ENCODE assay signal across 9 mouse cellular contexts in genomic region chr14:51082599-51083581, GRCm38 (mm10). TPM values are rescaled to one million over a fixed set of nuclear protein-coding genes. Genes with fewer than 3 reads are reported as not detected.
DNase-seq lines count a peak whose midpoint lies in the region; ATAC-seq lines count a peak whose summit lies in the region.
"Had no signal": no experiment of that assay in that cellular context is flagged by ENCODE, and none has a peak within 500 bp of the region (broad histone marks: within the 10 kb centered on the region; RNA-seq: fewer than 3 reads in every experiment).

No protein-coding gene starts in this region.

- DNase-seq in left cerebral cortex, adult 18-20 months (ENCODE audit: low spot score in 2 of 2) = peak; percentile 65 to 69
- DNase-seq in left cerebral cortex, adult 11 months (ENCODE audit: low spot score) = no peak
- peak; percentile 33 for DNase-seq in cerebellum, adult 11-12 months
- peak; percentile 74 for DNase-seq in forelimb bud, embryonic 11.5 days (ENCODE audit: low read depth, low spot score)
- DNase-seq in limb, embryonic 11.5 days (ENCODE audit: low spot score) = peak; percentile 77
- DNase-seq in midbrain, embryonic 10.5 days (ENCODE audit: low spot score) = peak; percentile 78
- DNase-seq in spleen, postnatal 36 days (ENCODE audit: low spot score in 2 of 2) = peak; percentile 59 to 69

- H3K4me3 ChIP-seq in hindbrain, embryonic 16.5 days (ENCODE audit: low read length) = peak overlapping the region; percentile 59
- peak overlapping the region; percentile 39 for H3K4me3 ChIP-seq in limb, embryonic 11.5 days (ENCODE audit: low read depth, low read length)
- H3K4me3 ChIP-seq in midbrain, embryonic 10.5 days = peak overlapping the region; percentile 69

- H3K4me2 ChIP-seq in hindbrain, embryonic 16.5 days (ENCODE audit: low read length) = peak overlapping the region; percentile 87
- H3K4me2 ChIP-seq in limb, embryonic 11.5 days (ENCODE audit: low read depth, severe bottlenecking) = peak overlapping the region; percentile 51

- H3K36me3 ChIP-seq in hindbrain, embryonic 16.5 days (ENCODE audit: control insufficient read depth, insufficient read depth, low read length) = no peaks in the 10 kb centered on the region
- H3K36me3 ChIP-seq in limb, embryonic 11.5 days (ENCODE audit: control insufficient read depth, insufficient read depth, low read length) = no peaks in the 10 kb centered on the region
- H3K36me3 ChIP-seq in midbrain, embryonic 10.5 days = no peaks in the 10 kb centered on the region

- peak; percentile 85 for ATAC-seq in hindbrain, embryonic 16.5 days
- peak; percentile 45; the same call in 1 of the 2 replicates for ATAC-seq in limb, embryonic 11.5 days (ENCODE audit: insufficient number of reproducible peaks, low FRiP score, low TSS enrichment, low read depth)

- WGBS in hindbrain, embryonic 16.5 days = 4% methylated on average over 39 of the region's 40 CpGs
- WGBS in limb, embryonic 11.5 days = 2% methylated on average over 40 of the region's 40 CpGs
- WGBS in midbrain, embryonic 10.5 days = 2% methylated on average over 40 of the region's 40 CpGs

- no peak overlapping the region for H3K27ac ChIP-seq in hindbrain, embryonic 16.5 days (ENCODE audit: low read depth, low read length)
- H3K27ac ChIP-seq in limb, embryonic 11.5 days (replicated peaks; ENCODE audit: low read depth, low read length) = no peak overlapping the region
- peak overlapping the region; percentile 71 for H3K27ac ChIP-seq in midbrain, embryonic 10.5 days (replicated peaks)

- peak overlapping the region; percentile 63 for H3K9ac ChIP-seq in hindbrain, embryonic 16.5 days (ENCODE audit: low read depth, low read length)
- H3K9ac ChIP-seq in limb, embryonic 11.5 days (ENCODE audit: low read length) = no peak overlapping the region

- H3K4me1 ChIP-seq in hindbrain, embryonic 16.5 days (ENCODE audit: control insufficient read depth, insufficient read depth, low read depth, low read length) = peaks cover 7% of the 10 kb centered on the region
- H3K4me1 ChIP-seq in limb, embryonic 11.5 days (ENCODE audit: control insufficient read depth, insufficient read depth, low read length) = no peaks in the 10 kb centered on the region
- H3K4me1 ChIP-seq in midbrain, embryonic 10.5 days = peaks cover 20% of the 10 kb centered on the region

- peaks cover 4% of the 10 kb centered on the region for H3K27me3 ChIP-seq in hindbrain, embryonic 16.5 days (replicated peaks; ENCODE audit: control insufficient read depth, insufficient read depth, low read length)
- no peaks in the 10 kb centered on the region for H3K27me3 ChIP-seq in limb, embryonic 11.5 days (ENCODE audit: control insufficient read depth, insufficient read depth, low read length)
- H3K27me3 ChIP-seq in midbrain, embryonic 10.5 days (ENCODE audit: low read depth, poor library complexity, severe bottlenecking) = peaks cover 42% of the 10 kb centered on the region

- H3K9me3 ChIP-seq in hindbrain, embryonic 16.5 days (ENCODE audit: control insufficient read depth, low read length) = no peaks in the 10 kb centered on the region
- H3K9me3 ChIP-seq in limb, embryonic 11.5 days (ENCODE audit: control insufficient read depth, low read length) = no peaks in the 10 kb centered on the region
- H3K9me3 ChIP-seq in midbrain, embryonic 10.5 days (replicated peaks) = no peaks in the 10 kb centered on the region

RNA-seq across cellular contexts. Expression of gene Rnase4, which starts 8.0 kb away (rescaled TPM):
- 10 to 100 TPM; 16.5 to 18.1 TPM for total RNA-seq in left cerebral cortex, adult 18-20 months (2021)
- polyA plus RNA-seq in hindbrain, embryonic 16.5 days (2015; fragmentation: Nextera tagmentation; extraction: Ambion mirVana) = 18.2 and 19.8 TPM in 2 replicates
- polyA plus RNA-seq in limb, embryonic 11.5 days (2014; fragmentation: Nextera tagmentation; extraction: Ambion mirVana) = 7.1 and 8.8 TPM in 2 replicates
- 8.2 and 9.5 TPM in 2 replicates for polyA plus RNA-seq in midbrain, embryonic 10.5 days (2016; fragmentation: Nextera tagmentation; extraction: Ambion mirVana)

RNA-seq across cellular contexts. Expression of gene Ang, which starts 8.1 kb away (rescaled TPM):
- total RNA-seq in left cerebral cortex, adult 18-20 months (2021) = 1 to 10 TPM; 4.0 to 4.3 TPM
- 5.1 and 6.2 TPM in 2 replicates for polyA plus RNA-seq in hindbrain, embryonic 16.5 days (2015; fragmentation: Nextera tagmentation; extraction: Ambion mirVana)
- polyA plus RNA-seq in limb, embryonic 11.5 days (2014; fragmentation: Nextera tagmentation; extraction: Ambion mirVana) = 1.9 and 2.2 TPM in 2 replicates
- 1.7 and 2.2 TPM in 2 replicates for polyA plus RNA-seq in midbrain, embryonic 10.5 days (2016; fragmentation: Nextera tagmentation; extraction: Ambion mirVana)

RNA-seq across cellular contexts. Expression of gene Olfr750, which starts 8.7 kb away (rescaled TPM):
- total RNA-seq in left cerebral cortex, adult 18-20 months (2021) = not detected
- polyA plus RNA-seq in hindbrain, embryonic 16.5 days (2015; fragmentation: Nextera tagmentation; extraction: Ambion mirVana) = 0.03 TPM in 1 of 2 replicates, not detected in the other
- not detected in 2 replicates for polyA plus RNA-seq in limb, embryonic 11.5 days (2014; fragmentation: Nextera tagmentation; extraction: Ambion mirVana)
- polyA plus RNA-seq in midbrain, embryonic 10.5 days (2016; fragmentation: Nextera tagmentation; extraction: Ambion mirVana) = not detected in 2 replicates
- total RNA-seq: adrenal gland, postnatal 4 days had no signal

RNA-seq across cellular contexts. Expression of gene Rnase12, which starts 25.4 kb away (rescaled TPM):
- not detected for total RNA-seq in left cerebral cortex, adult 18-20 months (2021)
- polyA plus RNA-seq in hindbrain, embryonic 16.5 days (2015; fragmentation: Nextera tagmentation; extraction: Ambion mirVana) = not detected in 2 replicates
- not detected in 2 replicates for polyA plus RNA-seq in limb, embryonic 11.5 days (2014; fragmentation: Nextera tagmentation; extraction: Ambion mirVana)
- not detected in 2 replicates for polyA plus RNA-seq in midbrain, embryonic 10.5 days (2016; fragmentation: Nextera tagmentation; extraction: Ambion mirVana)

RNA-seq across cellular contexts. Expression of gene Eddm3b, which starts 31.3 kb away (rescaled TPM):
- total RNA-seq in left cerebral cortex, adult 18-20 months (2021) = not detected
- polyA plus RNA-seq in hindbrain, embryonic 16.5 days (2015; fragmentation: Nextera tagmentation; extraction: Ambion mirVana) = not detected in 2 replicates
- not detected in 2 replicates for polyA plus RNA-seq in limb, embryonic 11.5 days (2014; fragmentation: Nextera tagmentation; extraction: Ambion mirVana)
- 0.16 TPM in 1 of 2 replicates, not detected in the other for polyA plus RNA-seq in midbrain, embryonic 10.5 days (2016; fragmentation: Nextera tagmentation; extraction: Ambion mirVana)
